Mouse (Mus musculus) G1E (cell line): ENCODE data around the gene Rex1bd. TPM values are rescaled to one million over a fixed set of nuclear protein-coding genes. Genes with fewer than 3 reads are reported as not detected.

Experiments
- ATAC-seq: 2 replicates; pipeline ENCODE4 v1.8.0; 2016; ENCODE audit warnings: mild to moderate bottlenecking; ENCODE audit not compliant: insufficient number of reproducible peaks, poor library complexity, low FRiP score, severe bottlenecking; ENCODE audit errors: extremely low read depth
- DNase-seq: peaks from one replicate; pipeline ENCODE4 v3.0.0; 2012; ENCODE audit warnings: low spot score
- H3K27me3 ChIP-seq: 2 replicates; pipeline ENCODE4 v1.6.1; 2012; ENCODE audit warnings: mild to moderate bottlenecking, low read length, inconsistent platforms; ENCODE audit not compliant: insufficient read depth
- H3K36me3 ChIP-seq: replicated peaks from 2 replicates; pipeline ENCODE3; 2012; ENCODE audit warnings: mild to moderate bottlenecking, inconsistent platforms
- H3K4me1 ChIP-seq: 2 replicates; pipeline ENCODE4 v1.6.1; 2012; ENCODE audit warnings: low read depth, low read length, inconsistent platforms, mixed read lengths; ENCODE audit not compliant: insufficient read depth
- H3K4me3 ChIP-seq: 2 replicates; pipeline ENCODE4 v1.5.1; 2012; ENCODE audit warnings: low read depth, mild to moderate bottlenecking, inconsistent platforms, low read length, moderate library complexity, mixed read lengths
- H3K9me3 ChIP-seq: replicated peaks from 2 replicates; pipeline ENCODE4 v1.6.1; 2012; ENCODE audit warnings: inconsistent platforms
- CTCF ChIP-seq: IDR thresholded peaks from 2 replicates; pipeline ENCODE4 v1.5.1; 2012; ENCODE audit warnings: low read depth, low read length, inconsistent platforms, mixed read lengths
- GATA1 ChIP-seq: IDR thresholded peaks from 2 replicates; pipeline ENCODE4 v1.6.1; 2012; ENCODE audit warnings: borderline replicate concordance, low read length, inconsistent platforms, mixed read lengths
- GATA2 ChIP-seq: IDR thresholded peaks from 2 replicates; pipeline ENCODE4 v1.6.1; 2012; ENCODE audit warnings: low read depth, low read length, inconsistent platforms, borderline replicate concordance
- POLR2AphosphoS5 ChIP-seq: IDR thresholded peaks from 2 replicates; pipeline ENCODE4 v1.6.1; 2012; ENCODE audit warnings: low read depth, low read length, inconsistent platforms; ENCODE audit not compliant: insufficient replicate concordance
- TAL1 ChIP-seq: conservative IDR thresholded peaks from 2 replicates; pipeline ENCODE4 v1.6.1; 2012; ENCODE audit warnings: low read depth, low read length, inconsistent platforms, mixed read lengths
- polyA plus RNA-seq: library from polyadenylated mRNA; stranded (reverse); fragments of >175 nt; gene quantifications from 2 replicates; pipeline ENCODE4 v1.2.3, GENCODE M21; 2012
- total RNA-seq, 2 experiments: library from RNA; stranded (forward) in 1 of 2; stranded (reverse) in 1 of 2; fragments of 200-1000 nt in 1 of 2; fragments of >200 nt in 1 of 2; fragmentation: Nextera tagmentation in 1 of 2; gene quantifications; 2 replicates each; pipeline ENCODE4 v1.2.3; 2014 to 2017

Rex1bd gene
- total and polyA plus RNA-seq, 3 experiments, result 44.2 to 187 (median 86.9) TPM

DNA sequence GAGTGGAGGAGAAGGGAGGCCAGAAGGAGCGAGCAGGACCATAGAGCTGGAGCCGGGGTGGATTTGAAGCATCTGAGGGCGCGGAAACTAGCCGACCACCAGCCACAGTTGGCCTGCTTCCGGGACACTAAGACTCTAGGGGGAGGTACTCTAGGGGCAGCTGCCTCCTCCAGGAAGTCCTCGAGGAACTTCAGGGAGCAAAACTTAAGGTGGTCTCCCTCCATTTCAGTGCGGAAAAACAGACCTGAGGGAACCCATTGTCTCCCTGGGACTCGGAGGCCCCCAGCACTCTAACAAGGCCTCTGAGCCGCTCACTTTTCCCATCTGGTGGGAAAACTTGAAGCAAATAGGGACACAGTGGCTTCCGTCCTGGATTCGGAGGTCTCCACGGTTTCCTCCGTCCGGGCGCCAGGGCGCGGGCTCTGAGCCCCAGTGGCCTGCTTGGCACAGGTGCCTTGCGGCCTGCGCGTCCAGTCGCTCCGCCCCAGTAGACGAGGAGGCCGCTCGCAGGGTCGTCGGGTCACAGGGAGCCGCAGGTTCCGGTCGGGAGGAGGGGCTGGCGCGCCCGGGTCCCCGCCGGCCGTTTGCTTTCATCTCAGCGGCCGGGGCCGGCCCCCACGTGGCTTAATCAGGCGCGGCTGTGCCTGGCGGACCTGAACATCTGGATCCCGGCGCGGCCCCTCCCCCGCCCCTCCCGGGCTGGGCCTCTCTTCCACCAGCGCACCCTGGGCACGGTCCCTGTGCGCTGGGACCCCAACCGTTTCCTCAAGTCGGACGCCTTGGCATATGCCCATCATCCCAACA lies 18.4 kb downstream of the Rex1bd start:
- TF ChIP-seq POLR2AphosphoS5 (no peak), CTCF (no peak), GATA2 (no peak), GATA1 (no peak), TAL1 (no peak)
- Histone ChIP-seq H3K4me1 (peaks cover 50% of the 10 kb centered on the region), H3K27me3 (peaks cover 97% of the 10 kb centered on the region), H3K4me3 (peak overlapping the region; percentile 52; the same call in 1 of the 2 replicates), H3K36me3 (no peaks in the 10 kb centered on the region), H3K9me3 (no peaks in the 10 kb centered on the region)
- DNase-seq, result no peak
- no peak for ATAC-seq

DNA sequence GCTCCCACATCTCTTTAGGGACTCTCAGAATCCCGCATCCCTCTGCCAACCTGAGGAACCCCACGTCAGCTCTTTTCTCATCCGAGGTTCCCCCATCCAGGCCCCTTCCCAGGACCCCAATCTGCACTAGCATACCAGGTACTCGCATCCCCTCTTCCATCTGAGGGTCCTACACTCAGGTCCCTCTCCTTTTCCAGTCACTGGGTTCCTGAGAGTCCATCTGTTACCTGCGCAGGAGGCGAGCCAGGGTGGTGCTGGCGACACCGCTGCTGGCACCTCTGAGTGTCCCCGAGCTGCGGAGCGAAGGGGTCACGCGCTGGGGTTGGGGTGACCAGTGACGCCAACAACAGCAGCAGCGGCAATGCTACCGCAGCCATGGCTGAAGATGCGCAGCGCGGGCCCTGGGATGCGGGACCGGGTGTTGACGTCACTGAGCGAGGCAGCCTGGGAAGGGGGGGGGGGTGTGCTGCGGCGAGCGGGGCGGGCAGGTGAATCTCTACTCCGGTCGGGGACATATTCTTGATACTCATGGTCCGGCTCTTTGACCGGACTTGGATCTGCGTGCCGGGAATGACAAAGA lies 19.5 kb downstream of the Rex1bd start, which contains the start of gene Tmem59l:
Tmem59l (minus strand) TSS at position 418 of the 580 bp plus-strand sequence.
- ATAC-seq, result no peak
- peaks cover 96% of the 10 kb centered on the region for H3K27me3 ChIP-seq

GRCm38 (mm10) chr8:70486191-70486681 lies 20.3 kb downstream of the Rex1bd start:
- Histone ChIP-seq H3K4me3 (no peak overlapping the region), H3K4me1 (peaks cover 39% of the 10 kb centered on the region), H3K27me3 (peaks cover 95% of the 10 kb centered on the region), H3K9me3 (no peaks in the 10 kb centered on the region), H3K36me3 (no peaks in the 10 kb centered on the region)
- TF ChIP-seq GATA2, result no peak
- TF ChIP-seq POLR2AphosphoS5, result no peak
- TF ChIP-seq GATA1, result no peak
- no peak for TF ChIP-seq CTCF
- TF ChIP-seq TAL1, result no peak
- ATAC-seq (no peak), DNase-seq (no peak)

More for the DNA sequence above, 19.5 kb downstream of the Rex1bd start, which contains the start of gene Tmem59l:
- TF ChIP-seq CTCF (no peak), GATA1 (no peak)
- Histone ChIP-seq H3K4me1 (peaks cover 39% of the 10 kb centered on the region), H3K36me3 (no peaks in the 10 kb centered on the region), H3K4me3 (peak within 1 kb of the TSS; percentile 52; the same call in 1 of the 2 replicates), H3K9me3 (no peaks in the 10 kb centered on the region)
- no peak for DNase-seq

DNA sequence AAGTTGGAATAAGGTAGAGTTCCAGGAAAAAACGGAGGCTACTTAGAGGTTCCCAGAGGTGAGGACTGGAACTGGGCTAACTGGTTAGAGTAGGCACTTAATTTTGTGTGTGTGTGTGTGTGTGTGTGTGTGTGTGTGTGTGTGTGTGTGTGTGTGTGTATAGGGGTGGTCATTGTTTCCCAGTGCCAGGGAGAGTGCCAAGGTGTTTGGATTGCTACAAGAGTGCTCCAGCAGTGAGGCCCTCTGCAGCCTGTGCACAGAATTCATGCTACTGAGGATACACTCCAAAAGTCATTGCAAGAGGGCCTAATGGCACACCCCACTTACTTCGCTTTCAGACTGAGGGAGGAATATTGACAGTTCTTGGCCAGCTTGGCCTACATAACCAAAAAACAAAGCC lies 23.6 kb downstream of the Rex1bd start:
- peaks cover 34% of the 10 kb centered on the region for H3K4me1 ChIP-seq
- no peak for DNase-seq
- H3K4me3 ChIP-seq, result no peak overlapping the region
- no peaks in the 10 kb centered on the region for H3K9me3 ChIP-seq
- no peaks in the 10 kb centered on the region for H3K36me3 ChIP-seq
- peaks cover 79% of the 10 kb centered on the region for H3K27me3 ChIP-seq
- ATAC-seq, result no peak
- no peak for TF ChIP-seq GATA1
- TF ChIP-seq CTCF, result no peak
- no peak for TF ChIP-seq TAL1
- TF ChIP-seq POLR2AphosphoS5, result no peak
- no peak for TF ChIP-seq GATA2

- ATAC-seq, result no peak
- Histone ChIP-seq H3K9me3 (no peaks in the 10 kb centered on the region), H3K27me3 (peaks cover 71% of the 10 kb centered on the region), H3K4me3 (no peak overlapping the region), H3K4me1 (peaks cover 36% of the 10 kb centered on the region), H3K36me3 (no peaks in the 10 kb centered on the region)
- TF ChIP-seq CTCF, result no peak
- no peak for TF ChIP-seq POLR2AphosphoS5
- TF ChIP-seq TAL1, result no peak
- no peak for TF ChIP-seq GATA1
- TF ChIP-seq GATA2, result no peak
- DNase-seq, result no peak
Observed at GRCm38 (mm10) chr8:70481908-70482307, 24.6 kb downstream of the Rex1bd start.

- ATAC-seq, result 0 out of 2 replicates have a peak, but pooled peaks have one; percentile 24
- TF ChIP-seq GATA2 (no peak), GATA1 (no peak), CTCF (no peak), POLR2AphosphoS5 (no peak), TAL1 (no peak)
- Histone ChIP-seq H3K4me1 (peaks cover 35% of the 10 kb centered on the region), H3K4me3 (peak overlapping the region; percentile 90), H3K9me3 (no peaks in the 10 kb centered on the region), H3K27me3 (peaks cover 28% of the 10 kb centered on the region), H3K36me3 (peaks cover 22% of the 10 kb centered on the region)
- DNase-seq, result peak; percentile 68
Observed at GRCm38 (mm10) chr8:70477269-70477982, 29.1 kb downstream of the Rex1bd start.
